Mouse (Mus musculus) liver, embryonic 14.5 days (tissue): ENCODE results near the gene Cops7a.

Source experiments
- CTCF ChIP-seq: IDR thresholded peaks from 2 replicates; pipeline ENCODE4 v1.5.1; 2016; ENCODE audit warnings: antibody characterized with exemption, low read depth, control low read depth
- EP300 ChIP-seq: IDR thresholded peaks from 2 replicates; pipeline ENCODE4 v1.6.1; 2016; ENCODE audit warnings: antibody characterized with exemption, low read depth

GRCm38 (mm10) chr6:124965747-124966146, 409 bp upstream of the Cops7a start:
- no peak for TF ChIP-seq EP300
- TF ChIP-seq CTCF, result no peak
